Mouse (Mus musculus) cortical plate, adult 2 months (tissue): ENCODE measurements around the gene Lenep.

ENCODE experiments used
- CTCF ChIP-seq: fragments of 200-500 bp; IDR thresholded peaks from 2 replicates; pipeline ENCODE4 v1.5.1; 2011; ENCODE audit warnings: mild to moderate bottlenecking, control low read depth, low read length; ENCODE audit not compliant: insufficient read depth; ENCODE audit errors: extremely low read depth
- POLR2A ChIP-seq: fragments of 200-500 bp; IDR thresholded peaks from 2 replicates; pipeline ENCODE4 v1.6.1; 2011; ENCODE audit warnings: mild to moderate bottlenecking, low read length, control low read depth; ENCODE audit not compliant: insufficient read depth; ENCODE audit errors: extremely low read depth

GRCm38 (mm10) chr3:89364631-89365030, 38.0 kb downstream of the Lenep start:
- no peak for TF ChIP-seq CTCF
- no peak for TF ChIP-seq POLR2A
